Mouse (Mus musculus): ENCODE data around the gene Ppp4r3a.
"Not testable (repeated sequence)": the region's sequence is repeated elsewhere in the genome, so short reads cannot be mapped to it uniquely, and the experiment has no call there.

The Ppp4r3a gene

DNA sequence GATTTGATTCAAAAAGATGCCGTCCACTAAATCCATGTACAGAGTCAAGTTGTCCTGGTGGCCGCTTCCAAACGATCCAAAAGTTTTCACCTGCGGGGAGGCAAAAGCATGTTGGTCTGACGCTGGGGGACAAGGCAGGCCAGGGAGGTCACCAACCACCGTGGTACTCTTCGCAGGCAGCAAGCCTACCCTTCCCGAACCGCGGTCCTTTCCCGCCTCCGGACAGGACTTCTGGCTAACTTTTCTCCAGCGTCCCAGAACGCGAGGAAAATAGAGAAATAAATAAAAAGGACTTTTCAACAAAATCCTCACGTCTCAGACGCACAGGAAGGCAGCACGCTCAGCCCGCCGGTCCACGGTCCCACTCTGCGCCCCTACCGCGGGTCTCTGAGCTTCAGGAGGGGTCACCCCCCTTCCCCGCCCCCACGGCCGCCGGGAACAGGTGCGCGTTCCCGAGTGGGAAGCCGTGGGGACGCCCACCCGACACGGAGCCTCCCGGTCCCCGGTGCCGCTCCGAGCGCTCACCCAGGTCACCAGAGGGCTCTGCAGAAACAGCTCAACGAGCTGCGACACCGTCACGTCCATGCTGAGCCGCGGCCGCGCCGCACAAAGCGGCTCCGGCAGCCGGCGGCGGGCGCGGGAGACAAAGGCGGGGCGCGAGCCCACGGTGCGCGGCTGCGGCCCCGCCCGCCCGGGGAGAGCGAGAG is 55.1 kb downstream of the Ppp4r3a start:
- DNase-seq: no peak

DNA sequence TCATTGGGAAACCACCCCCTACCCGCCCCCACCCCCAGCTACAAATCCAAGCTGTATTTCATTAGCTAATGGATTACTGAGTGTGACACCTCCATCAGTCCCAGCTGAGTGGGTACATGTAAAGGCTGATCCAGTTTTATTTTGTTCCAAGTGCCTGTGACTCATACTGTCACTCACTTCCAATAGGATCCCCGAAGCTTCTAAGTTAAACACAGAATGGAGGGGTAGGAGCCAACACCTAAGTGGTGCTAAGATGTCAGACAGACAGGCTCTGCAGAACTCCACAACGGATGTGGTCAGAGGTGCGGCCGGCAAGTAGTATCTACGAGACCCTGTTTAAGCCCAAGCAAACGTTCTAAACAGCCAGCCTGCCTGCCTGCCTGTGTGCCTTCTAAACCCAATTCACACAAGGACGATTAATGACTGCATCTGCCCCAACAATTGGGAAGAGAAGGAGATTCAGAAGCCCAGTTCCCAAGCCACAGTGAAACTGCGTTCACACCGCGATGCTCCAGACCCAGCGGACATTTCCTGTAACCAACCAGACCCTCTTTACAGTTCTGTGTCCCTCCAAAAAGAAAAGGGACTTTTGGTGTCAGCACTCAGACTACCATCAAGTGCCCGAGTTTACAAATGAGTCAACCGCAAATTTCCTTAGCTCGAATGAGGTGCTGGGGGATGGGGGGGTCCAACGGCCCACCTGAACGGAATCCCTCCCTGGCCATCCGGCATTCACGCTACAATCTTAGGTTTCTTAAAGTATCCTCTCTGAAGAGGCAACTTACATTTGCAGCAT is 55.9 kb downstream of the Ppp4r3a start:
- no peak for DNase-seq

DNA sequence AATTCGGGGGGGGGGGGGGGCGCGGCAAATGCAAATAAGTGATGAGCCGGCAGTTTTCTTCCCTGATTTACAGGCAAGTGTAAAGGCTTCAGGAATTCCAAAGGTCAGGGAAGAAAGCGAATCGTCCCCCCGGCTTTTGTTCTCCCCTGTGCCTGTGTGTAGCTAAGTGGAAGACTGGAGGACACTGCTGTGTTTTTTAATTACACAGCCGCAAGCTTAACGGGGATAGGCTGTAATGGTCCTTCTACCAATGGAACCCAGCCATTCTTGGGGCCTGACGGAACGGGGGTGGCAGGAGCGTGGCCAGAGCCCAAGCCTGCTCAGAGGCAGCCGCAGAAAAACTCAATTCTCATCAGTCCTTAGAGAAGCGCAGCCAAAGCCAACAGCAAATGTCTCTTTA is 56.6 kb downstream of the Ppp4r3a start:
- DNase-seq: no peak

DNA sequence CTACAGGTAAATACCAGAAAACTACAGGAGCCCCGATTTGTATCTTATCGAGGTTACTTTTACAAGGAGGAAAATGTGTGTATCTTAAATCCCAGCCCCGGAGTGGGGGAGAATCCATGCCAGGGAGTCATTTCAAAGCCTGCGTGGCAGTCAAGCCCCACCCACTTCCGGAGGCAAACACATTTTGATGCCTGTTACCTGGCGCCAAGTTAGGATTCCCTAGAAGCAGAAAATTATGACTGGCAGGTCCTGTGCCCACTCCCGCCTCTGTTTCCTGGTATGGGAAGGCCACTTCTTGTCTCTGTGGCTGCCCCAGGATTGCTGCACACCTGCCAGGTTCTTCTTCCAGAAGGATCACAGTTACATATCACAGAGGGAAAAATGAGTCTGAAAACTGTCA is 57.0 kb downstream of the Ppp4r3a start:
- DNase-seq: peak; percentile 68

DNA sequence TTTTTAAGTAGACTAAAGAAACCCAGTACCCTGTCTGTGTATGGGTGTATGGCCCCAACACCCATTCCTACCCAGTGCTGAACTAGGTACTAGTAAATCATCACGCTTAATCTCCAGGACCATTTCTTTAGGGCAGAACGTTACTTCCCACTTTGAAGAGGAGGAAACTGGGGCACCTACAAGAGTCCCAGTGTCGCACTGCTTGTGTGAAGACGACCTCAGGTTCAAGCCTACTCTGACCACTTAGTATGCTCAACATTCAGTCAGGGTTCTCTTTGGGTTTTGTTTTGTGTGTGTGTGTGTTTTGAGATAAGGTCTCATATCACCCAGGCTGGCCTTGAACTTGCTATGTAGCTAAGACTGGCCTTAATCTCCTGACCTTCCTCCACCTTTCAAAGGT is 57.5 kb downstream of the Ppp4r3a start:
- DNase-seq: no peak

DNA sequence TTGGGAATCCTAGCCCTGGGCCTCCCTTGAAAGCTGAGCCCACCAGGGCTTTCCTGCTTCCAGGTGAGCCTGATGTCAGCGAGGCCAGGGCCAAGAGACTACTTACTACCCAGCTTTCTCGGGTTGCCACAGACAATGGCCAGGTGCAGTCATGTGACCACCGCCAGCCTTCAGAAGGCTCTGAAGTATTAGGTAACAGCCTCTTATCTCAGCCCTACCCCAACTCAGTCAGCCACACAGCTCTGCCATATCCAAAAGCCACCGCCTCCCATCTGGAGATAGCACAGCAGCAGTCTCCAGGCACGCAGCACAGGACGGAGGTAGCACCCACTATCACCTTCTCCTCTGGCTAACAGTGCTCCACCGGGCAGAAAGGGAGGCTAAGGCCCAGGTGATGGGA is 58.1 kb downstream of the Ppp4r3a start:
- peak; percentile 71 for DNase-seq

DNA sequence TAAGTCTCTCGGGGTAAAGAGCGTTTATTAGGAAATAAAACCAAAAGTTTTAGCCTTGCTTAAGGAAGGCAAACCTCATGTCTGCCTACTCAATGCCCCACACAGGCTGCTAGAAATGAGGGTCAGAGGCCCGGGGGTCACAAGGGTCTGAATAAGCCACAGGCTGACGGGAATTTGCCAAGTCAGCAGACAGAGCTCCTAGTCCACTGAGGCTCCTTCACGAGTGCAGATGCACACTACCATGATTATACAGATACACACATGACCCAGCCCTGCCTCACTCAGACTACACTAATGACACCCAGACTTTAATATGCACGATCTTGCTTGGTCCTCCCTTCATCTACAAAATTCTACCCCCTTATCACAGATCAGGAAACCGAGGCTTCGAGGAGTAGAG is 58.7 kb downstream of the Ppp4r3a start:
- no peak for DNase-seq

DNA sequence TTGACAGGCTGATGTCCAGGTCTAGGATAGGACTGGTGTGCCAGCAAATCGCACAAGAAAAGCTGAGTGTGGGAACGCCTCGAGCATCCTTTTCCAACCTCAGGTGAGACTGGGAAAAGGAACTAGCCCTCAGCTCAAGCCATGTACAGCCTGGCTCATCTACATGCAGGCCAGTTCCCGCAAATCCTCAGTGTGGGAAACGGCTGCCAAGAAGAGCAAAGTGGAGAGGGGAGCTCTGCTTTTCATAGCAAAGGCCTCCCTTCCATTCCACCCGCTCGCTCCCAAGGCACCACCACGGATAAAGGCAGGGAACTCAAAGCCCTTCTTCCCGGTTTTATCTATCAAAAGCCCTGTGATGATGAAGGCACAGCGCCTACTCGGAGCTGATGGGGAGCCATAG is 60.4 kb downstream of the Ppp4r3a start:
- DNase-seq: no peak

DNA sequence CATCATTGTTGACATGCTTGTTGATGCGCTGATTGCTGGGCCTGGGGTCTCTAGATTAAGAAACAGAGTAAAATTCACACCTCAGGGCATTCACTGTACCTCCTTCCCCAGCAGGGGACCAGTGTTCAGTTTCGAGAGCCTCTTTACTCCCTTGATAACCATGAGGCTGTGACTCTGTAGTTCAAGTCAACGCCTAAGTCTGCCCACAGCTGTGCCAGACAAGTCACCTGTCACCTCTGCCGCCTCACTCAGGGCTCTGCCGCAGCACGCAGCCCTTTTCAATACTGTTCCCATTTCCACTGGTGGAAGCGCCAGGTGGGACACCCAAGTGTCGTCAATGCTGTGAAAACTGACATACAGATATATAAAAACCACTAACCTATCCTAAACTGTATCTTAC is 61.1 kb downstream of the Ppp4r3a start:
- DNase-seq: no peak

DNA sequence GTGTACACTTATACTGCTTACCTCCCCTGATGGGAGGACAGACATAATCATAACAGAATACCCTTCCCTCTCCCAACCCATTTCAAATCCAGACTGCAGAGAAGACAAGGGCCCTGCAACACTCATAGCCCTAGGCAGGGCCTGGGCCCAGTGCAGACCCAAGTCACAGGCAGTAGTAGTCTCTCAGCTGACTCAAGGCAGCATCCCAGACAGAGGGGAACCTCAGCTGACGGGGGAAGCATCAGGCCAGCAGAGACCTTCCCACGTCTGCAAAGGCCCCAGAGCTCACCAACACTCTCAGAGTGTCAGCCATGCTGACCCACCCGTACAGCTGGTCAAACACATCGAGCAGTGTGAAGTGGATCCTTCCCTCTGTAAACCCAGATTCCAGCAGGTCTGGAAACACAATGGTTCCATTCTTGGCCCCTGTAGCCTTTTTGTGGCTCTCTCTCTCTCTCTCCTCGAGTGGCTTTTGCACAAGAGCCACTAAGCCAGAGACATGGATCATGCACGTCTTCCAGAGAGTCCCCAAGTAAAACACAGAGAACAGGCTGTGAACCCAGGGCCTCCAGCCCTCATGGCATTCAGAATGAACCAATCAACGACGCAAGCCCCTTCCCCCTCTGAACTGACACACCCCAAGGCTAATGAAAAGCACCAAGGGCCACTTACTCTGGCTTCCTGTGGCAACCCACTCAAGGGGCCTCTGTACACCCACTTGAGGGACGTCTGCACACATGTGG is 61.8 kb downstream of the Ppp4r3a start:
- no peak for DNase-seq

DNA sequence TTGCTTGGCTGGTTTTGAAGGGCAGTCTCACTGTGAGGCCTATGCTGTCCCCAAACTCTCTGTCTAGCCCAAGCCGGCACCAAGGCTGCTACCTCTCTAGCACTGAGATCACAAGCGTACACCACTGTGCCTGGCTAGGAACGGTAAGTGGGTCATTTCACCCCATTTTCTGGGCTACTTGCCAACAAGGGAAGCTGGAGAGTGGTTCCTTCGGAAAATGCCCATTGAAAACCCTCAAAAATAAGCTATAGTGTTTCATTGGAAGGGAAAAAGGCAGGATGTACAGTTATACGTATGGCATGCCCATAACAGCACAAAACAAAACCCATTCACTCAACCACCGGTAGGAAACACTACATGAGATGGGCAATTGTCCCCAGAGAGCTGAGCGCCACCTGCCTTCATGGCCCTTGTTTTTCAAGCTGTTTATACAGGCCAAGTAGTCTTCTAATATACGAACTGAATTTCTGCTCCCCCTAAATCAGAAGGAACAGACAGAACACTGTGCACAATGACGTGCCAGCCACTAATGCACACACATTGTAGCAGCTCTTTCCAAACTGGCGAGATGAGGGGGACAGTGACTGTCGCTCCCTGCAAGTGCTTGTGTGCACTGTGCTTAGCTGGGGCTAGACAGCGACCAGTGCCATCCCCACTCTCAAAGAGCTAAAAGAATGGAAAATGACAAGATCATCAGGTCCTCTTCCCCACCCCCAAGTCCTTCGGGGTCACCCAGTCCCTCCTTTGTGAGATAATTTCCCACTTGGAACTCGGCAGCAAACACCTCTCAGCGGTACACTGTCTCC is 63.1 kb downstream of the Ppp4r3a start:
- DNase-seq: no peak

DNA sequence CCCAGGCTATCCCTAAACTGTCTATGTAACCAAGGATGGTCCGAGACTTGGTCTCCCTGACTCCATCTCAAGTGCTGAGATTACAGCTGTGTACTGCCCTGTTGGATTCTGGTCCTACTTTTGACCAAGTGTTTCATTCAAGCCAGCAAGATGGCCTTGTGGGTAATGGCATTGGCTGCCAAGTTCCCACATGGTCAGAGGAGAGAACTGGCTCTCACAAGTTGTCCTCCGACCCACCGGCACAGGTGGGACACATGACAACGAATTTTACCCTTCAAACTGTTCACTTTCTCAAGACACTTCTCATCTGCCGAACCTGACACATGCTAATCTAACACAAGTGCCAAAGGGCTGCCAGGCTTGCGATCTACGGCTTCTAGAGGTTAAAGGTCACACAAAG is 64.1 kb downstream of the Ppp4r3a start:
- DNase-seq: no peak

DNA sequence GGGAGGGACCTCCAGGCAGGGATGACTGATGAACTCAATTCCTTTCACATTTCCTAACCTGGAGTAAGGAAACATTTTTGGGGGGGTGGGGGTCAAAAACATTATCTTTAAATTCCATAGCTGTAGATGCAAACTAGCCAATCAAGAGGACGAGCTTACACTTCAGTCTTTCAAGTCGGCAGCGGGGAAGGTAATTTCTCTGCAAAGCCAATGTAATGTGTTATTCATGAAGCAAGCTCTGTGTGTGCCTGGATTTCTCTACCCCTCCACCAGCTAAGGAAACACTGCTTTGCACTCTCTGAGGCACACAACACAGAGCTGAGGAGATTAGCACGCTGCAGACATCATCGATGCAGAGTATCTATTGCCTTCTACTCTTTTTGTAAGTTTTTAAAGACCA is 64.5 kb downstream of the Ppp4r3a start:
- no peak for DNase-seq

DNA sequence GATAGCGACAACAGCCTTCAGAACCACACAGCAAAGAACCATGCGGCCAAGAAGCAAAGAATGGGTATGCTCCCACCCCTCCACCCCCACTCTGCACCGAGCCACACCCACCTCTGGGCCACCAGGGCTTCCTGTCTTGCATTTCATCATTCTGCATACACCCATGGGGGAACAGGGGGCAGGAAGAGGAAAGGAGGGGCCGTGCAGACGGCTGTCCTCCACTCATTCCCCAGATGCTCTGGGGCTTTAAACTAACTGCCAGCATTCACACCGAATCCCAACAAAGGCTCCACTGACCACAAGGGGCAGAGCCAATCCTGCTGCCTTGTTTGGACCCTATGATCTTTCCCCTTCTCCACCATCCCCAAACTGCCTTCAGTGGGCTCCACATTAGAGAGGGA is 65.5 kb downstream of the Ppp4r3a start:
- peak; percentile 68 for DNase-seq

DNA sequence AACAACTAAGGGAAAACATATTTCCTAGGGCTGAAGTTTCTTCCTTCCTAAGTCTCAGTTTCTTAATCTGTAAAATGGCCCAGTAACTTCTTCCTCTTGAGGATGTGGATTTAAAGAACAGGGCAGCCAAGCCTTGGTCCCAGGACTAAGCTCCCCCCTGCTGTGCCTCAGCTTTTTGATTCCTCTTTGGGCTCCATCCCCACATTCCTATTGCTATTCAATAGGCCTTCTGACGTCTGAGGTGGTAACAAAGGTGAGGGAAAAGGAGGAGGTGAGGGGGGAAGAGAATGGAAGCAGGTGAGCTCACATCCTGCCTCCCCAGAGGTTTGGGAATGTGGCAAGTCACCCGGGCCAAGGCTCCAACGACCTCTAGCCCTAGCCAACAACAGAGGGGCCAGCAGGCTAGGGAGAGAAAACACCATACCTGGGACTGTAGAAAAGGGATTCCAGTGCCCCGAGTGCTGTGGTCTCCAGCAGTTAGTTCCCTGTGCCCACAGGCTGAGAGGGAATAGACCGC is 67.0 kb downstream of the Ppp4r3a start:
- no peak for DNase-seq

DNA sequence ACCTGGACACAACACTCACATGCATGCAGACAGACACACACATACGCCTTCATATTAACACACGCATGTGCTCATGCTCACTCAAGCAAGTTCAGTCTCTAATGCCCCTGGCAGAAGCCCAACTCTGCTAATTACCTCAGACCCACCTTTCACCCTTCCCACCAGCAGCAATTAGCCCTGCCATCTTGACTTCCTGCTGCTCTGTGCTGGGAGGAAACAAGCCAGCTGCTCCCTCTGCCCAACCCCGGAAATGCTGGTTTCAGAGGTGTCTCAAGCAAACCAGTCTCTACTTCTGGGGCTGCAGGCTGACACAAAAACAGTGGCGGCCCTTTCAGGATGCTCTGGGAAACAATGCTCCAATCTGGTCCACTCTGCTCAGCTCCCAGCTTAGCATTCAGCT is 67.6 kb downstream of the Ppp4r3a start:
- DNase-seq: peak; percentile 69

DNA sequence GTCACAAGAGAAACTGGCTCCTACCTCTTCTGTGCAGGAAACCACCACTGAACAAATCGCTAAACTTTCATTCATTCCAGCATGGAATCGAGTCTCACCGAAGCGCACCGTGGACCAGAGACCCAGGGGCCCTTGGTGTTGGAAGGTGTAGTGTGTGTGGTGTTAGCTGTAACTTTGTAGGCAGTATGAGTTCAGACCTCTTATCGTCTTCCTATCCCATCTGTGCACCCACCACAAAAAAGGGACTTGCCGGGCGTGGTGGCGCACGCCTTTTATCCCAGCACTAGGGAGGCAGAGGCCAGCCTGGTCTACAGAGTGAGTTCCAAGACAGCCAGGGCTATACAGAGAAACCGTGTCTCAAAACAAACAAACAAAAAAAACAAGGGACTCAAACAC is 68.3 kb downstream of the Ppp4r3a start:
- DNase-seq: no peak

DNA sequence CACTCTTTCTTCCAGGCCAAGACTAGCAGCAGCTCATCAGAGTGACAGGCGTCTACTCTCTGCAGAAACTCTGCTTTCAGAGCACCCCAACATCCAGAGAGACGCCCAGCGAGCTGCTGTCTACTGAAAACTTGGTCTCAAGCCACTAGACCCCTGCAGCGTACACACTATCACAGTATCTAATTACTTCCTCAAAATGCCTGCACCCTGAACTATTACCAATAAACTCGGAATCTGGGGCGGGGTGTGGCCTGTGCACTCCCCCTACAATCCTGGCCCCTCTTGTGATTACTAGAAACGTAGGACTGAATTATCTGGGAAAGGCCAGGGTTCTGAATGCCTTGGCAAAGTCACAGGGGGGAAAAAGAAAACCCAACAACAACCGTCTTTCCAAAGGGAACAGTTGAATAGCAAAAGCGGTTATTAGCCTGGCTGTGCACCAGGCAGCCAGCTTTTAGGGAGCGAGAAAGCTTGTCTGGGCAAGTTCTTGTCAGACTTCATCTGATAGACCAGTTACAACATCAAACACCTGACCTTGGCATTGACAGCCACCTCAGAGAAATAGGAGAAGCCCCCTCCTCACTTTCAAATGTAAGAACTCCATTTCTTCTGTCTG is 68.8 kb downstream of the Ppp4r3a start:
- no peak for DNase-seq

DNA sequence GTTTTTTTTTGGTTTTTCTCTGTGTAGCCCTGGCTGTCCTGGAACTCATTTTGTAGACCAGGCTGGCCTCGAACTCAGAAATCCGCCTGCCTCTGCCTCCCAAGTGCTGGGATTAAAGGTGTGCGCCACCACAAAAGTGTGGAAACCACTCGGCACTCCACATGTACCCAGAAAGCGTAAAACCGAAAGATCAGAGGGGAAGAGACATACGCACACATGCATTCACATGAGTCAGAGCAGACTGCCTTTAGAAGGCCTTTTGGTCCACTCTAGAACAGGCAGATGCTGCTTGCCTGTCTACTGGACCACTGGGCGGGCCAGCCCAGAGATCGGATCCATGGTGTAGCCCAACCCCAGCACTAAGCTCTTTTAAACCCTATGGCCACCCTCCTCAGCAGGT is 69.8 kb downstream of the Ppp4r3a start:
- DNase-seq: not testable (repeated sequence)

DNA sequence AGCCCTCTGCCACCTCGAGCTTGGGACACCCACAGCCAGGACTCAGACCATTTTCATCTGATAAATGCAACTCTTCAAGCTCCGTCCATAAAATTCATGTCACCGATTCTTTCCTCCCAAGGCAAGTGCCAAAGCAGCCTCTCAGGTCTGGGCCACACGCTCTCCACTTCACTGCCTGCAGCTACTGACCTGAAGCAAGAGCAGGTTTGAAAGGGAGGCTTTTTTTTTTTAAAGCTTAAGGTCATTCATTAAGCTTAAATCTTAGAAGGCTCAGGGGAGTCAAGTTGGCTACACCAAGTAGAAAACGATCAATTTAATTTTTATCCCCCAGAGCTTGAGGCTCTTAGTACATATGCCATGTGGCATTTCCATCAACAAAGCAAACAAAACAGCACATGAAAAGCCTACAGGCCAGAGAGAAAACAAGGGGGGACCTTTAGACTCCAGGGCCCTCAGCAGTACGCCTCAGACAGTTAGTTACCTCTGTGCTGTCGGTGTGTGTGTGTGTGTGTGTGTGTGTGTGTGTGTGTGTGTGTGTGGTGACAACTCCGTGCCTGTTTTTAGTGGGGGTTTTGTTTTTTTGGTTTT is 70.3 kb downstream of the Ppp4r3a start:
- DNase-seq: no peak

DNA sequence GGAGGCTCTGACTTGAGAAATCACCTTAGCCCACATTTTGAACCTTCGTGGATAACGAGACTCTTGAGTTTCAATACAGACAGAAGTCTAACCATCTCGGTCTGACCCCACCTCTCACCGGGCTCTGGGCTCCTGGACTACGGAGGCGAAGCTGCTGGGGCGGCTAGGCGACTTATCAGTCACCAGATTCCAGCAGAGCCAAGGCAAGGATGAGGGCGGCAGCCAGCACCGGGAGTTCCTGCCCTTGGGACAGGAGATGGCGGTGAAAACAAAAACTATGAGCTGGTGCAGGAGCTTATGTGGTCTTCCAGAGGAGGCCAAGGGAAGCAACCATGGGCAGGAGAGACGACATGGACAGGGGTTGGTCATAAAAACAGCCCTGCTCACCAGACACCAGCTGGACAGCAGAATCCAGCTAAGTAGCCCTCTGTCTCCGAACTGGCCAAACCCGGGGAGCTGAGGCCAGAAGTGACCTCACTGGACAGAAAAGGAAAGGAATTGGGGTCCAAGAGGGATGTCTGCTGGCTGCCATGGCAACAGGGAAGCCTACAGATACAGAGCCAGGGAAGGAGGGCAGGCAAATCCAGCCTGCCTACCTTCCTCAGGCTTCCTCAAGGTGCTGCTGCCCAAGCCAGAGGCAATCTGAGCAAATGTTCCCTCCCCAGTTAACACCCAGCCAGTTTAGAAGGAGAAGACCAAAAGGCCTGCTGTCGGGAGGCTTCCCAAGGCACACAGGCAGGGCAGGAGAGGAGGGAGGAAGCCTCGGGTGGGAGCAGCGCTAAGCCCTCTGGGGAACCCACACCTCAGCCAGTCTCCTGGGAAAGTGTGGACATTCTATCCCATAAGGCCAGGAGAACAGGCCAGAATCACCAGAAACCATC is 71.1 kb downstream of the Ppp4r3a start:
- no peak for DNase-seq

All from lung, postnatal 36 days (tissue).